Mouse (Mus musculus) 416B (cell line): ENCODE measurements at regions not wholly inside any gene's neighbourhood (a gene's known extent, or its start where the extent isn't known, plus 50 kb on each side); places are given as distances from the start of the nearest gene placed in this dataset.
"Not testable (repeated sequence)": the region's sequence is repeated elsewhere in the genome, so short reads cannot be mapped to it uniquely, and the experiment has no call there.

Source experiments
- DNase-seq: peaks from one replicate; pipeline ENCODE4 v3.0.0; 2011; ENCODE audit warnings: low read depth

DNA sequence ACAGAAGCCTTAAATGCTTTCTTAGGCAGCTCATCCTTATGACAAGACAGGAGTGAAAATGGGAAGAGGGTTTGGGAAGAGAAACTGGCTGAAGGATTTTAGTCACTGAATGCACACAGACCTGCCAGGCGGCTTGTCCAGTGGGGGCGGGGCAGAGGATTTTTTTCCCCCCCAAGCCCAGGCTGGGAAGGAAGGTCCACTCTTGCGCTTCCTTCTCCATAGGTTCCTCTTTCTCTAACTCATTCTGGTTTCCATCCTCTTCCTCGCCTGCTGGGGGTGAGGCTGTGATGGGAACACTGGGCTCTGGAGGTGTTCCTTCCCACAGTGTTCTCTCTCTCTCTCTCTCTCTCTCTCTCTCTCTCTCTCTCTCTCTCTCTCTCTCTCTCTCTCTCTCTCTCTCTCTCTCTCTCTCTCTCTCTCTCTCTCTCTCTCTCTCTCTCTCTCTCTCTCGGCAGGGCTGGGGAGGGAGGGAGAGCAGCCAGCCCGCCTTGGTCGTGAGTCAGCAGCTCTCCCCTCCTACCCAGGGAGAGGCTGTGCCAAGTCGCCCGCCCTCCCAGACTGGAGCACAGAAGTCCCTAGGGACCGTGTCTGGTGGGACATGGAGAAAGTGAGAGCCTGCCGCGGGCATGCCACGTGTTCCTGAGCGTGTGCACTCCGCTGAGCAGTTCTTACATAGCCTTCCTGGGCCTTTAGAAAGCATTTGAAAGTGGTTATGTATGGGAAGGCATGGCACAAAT lies 150.0 kb downstream of the Kcnrg start:
- no peak for DNase-seq

- DNase-seq = no peak
Measured at GRCm38 (mm10) chr14:61757823-61758175, 150.5 kb downstream of the Kcnrg start.

GRCm38 (mm10) chr14:61758586-61758985 lies 151.3 kb downstream of the Kcnrg start:
- DNase-seq = no peak

DNA sequence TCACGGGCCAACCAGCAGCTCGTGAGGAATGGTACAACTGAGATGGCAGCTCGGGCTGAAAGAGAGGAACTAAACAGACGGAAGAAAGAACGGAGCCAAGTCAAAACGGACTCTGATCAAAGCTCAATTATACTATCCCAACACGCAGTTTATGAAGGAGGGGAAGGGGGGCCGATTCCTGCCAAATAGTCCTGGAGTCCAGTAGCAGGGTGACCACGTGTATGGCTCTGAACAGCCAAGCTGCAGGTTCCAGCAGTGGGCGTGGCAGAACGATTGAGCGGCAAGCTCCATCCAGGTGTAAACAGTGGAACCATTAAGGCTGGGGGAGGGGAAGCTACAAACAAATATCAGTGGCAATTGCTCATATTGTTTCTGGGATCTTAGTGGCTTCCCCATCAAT lies 152.9 kb downstream of the Kcnrg start:
- DNase-seq = not testable (repeated sequence)

DNA sequence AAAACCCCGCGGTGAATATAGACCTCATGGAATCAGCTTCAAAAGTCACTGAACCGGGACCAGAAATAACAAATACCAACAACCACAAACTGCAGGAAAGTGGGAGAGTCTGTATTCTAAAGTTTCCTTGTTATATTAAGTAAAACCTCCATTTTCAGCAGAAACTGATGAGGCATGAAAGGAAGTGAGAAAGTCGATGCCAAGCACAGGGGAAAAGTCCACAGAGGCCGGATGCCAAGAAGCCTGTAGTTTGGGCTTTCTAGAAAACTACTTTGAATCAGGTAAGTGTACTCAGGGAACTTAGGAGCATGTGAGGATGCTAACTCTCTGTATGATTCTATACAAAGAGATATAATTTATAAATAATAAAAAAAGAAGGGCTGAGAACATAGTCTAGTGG lies 154.8 kb downstream of the Kcnrg start:
- DNase-seq = no peak

GRCm38 (mm10) chr14:61769881-61770280 lies 162.6 kb downstream of the Kcnrg start:
- DNase-seq = no peak

- no peak for DNase-seq
Measured at GRCm38 (mm10) chr14:61774171-61774570, 166.9 kb downstream of the Kcnrg start.

GRCm38 (mm10) chr14:61778618-61779017 lies 171.4 kb downstream of the Kcnrg start:
- DNase-seq = no peak

- DNase-seq = no peak
Measured at GRCm38 (mm10) chr14:61783206-61783605, 175.9 kb downstream of the Kcnrg start.

DNA sequence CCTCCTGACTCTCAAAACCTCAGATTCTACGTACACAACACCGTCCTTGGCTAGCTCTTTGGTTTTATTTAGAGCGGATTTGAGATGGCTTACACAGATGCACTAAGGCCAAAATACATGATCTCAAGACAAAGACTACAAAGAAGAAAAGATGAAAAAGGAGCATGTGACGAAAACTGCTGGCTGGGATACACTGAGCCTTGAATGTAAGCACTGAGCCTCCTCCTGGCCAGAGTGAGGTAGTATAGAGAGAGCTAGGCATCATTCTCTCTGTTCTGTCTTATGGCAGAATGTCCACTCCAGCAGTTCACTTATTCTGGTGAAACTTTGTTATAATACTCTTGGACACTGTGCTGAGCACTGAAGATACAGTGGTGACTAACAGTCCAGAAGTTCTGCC lies 177.4 kb downstream of the Kcnrg start:
- DNase-seq = peak; percentile 42

DNA sequence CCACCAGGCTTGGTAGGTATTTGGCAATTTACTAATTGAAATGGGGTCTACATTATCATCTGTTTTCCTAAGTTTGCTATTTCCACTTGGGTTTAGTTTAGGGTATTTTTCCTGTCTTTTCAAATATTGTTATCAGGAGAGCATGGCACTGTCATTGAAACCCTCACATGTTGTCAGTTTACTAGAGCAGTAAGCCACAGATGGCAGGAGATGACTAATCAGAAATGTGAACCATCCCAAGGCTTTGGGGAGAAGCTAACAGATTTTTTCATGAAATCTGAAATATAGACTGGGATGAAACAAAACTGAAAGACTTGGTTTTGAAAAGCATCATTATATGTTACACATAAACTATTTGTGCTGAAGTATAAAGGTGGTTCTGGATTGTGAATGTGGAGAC lies 178.8 kb downstream of the Kcnrg start:
- DNase-seq = peak; percentile 27

DNA sequence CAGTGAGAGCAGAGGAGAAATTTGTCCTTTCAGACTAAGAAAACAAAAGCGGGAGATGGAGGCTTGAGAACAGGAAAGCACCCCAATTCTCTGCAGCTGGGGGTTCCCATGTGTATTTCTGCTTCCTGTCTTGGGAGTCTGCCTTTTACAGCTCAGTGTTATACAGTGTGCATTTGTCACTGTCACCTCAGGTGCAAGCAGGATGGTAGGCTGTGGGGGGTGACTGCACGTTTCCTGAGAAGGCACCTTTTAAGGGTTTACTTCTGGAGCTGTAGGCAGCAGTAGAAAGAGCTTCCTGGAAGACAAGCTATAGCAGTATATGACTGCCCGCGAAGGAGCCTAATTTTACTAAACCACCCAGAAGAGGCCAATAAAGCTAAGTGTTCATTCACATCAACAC lies 180.5 kb downstream of the Kcnrg start:
- DNase-seq = no peak

GRCm38 (mm10) chr14:61788998-61789790 lies 181.9 kb downstream of the Kcnrg start:
- peak; percentile 9 for DNase-seq

- no peak for DNase-seq
Measured at GRCm38 (mm10) chr14:61795976-61796645, 188.9 kb downstream of the Kcnrg start.

DNA sequence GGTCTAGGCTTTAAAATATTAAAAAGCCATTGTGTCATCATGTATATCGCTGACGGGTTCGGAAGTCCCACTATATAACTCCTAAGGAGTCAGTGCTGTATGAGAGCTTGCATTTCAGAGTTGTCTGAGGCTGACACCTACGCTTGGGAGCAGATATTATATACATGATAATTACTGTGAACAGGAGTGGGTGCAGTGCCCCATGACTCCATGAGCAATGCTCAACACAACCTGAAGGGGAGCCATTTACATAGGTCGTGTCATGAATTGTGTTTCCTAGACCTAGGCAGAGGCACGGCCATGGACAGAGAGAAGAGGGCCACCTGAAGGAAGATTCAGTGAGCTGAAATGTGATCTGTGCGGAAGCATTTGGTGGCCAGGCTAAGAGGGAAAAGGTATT lies 189.4 kb downstream of the Kcnrg start:
- DNase-seq = no peak

DNA sequence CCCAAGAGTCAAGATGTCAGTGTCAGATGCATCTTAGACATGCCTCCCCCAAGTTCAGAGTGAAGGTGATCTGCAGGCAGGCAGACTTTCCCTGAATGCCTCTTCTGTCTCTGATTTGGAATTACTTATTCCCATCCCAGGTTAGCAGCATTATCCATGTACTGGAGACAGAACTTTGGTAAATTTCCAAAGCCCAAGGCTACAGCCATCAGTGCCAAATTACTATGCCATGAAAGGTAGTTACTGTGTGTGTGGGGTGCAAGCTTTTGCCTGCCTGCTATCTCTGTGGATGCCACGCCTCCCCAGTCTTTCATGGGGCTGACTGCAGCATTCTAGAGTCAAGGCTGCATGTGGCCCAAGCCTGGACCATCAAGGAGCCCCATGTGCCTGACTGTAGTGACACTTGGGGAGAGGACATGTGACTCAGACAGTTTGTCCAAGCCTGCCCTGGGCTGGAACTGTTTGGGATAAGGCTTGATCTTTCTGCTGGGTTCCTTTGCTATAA lies 196.2 kb downstream of the Kcnrg start:
- DNase-seq = no peak

DNA sequence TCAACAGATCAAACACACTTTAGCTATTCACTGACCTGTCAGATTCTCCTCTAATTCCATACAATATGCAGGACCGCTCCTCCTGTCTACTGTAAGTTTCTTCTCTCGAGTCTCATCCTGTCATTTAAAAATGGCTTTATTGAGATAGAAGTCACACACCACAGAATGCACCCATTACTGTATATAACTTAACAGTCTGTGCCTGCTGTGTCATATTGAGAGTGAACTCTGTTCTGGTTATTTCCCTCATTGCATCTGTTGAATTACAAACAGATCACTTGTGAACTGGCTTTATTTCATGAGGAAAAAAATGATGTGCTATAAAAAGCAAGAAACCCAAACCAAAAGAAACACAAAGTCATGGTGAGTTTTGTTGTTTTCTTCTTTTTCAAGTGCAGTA lies 198.2 kb downstream of the Kcnrg start:
- DNase-seq = no peak

DNA sequence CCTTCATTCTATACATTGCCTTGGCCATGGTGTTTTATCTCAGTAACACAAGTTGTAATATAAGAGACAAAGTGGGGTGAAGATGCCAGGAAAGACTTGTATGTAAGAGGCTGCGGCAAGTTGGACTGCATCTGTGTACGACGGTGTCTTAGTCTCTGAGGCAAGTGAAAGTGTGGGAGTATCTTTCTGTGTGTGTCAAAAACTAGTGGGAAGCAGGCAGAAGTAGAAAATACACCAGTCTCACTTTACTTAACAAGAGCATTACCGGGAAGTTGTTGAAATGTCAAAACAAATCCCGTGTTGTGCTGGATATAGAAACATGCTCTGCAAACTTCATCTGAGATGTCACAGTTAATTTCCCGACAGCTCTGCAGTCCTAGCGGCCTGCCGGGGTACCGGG lies 200.9 kb downstream of the Kcnrg start:
- DNase-seq = no peak

DNA sequence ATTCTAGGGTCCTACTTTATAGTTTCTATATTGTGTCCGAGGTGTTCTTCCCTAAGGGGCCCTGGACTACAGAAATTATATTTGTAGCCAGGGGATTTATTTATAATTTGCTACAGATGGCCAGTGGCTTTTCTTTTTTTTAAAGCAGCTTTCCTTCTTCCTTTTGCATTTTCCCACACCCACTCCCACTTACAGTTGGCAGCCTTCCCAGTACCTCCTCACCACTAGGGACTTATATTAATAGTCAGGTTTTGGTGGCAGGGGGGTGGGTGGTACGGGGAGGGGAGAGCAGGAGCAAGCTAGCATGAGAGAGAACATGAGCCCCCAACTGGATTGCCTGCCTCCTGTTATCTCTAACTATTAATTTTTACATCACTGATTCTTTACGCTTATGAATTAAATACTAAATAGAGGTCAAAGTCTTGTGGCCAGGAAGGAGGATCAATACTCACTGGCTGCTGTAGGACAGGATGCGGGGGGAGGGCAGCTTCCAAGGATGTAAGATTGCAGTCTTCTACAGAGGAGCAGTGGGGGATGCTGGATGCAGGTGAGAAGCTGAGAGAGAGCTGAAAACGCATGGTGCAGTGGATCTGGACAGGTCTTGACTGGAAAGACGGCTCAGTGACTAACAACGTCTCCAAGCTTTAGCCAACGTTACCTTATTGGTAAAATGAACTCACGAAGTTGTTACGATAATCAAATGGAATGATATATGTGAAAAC lies 202.6 kb downstream of the Kcnrg start:
- DNase-seq = no peak

- DNase-seq = no peak
Measured at GRCm38 (mm10) chr14:61810836-61811235, 203.6 kb downstream of the Kcnrg start.

DNA sequence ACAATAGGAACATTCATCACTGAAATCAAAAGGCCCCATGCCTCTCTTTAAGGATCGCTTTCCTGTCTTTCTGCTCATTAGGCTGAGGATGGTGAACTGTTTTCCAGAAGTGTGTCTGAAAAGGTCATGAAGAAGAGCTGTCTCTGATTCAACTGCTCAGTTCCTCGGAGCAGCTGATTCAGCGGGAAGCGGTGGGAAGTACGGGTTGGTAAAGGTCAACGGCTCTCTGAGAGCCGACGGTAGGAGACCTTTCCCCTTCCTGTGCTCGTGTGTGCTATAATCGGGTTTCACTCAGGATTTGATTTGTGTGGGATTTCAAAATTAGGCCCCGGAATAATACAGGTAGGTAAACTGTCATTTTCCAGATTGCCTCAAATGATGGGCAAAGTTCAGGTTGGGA lies 210.5 kb downstream of the Kcnrg start:
- DNase-seq = no peak

GRCm38 (mm10) chr14:61818365-61818764 lies 211.1 kb downstream of the Kcnrg start:
- peak; percentile 64 for DNase-seq
